Mouse (Mus musculus) spleen, adult 12 weeks (tissue): ENCODE measurements around the gene Myo18b.

Source experiments
- DNase-seq: peaks from one replicate; pipeline ENCODE4 v3.0.0; 2022; ENCODE audit warnings: low spot score

Myo18b gene

DNA sequence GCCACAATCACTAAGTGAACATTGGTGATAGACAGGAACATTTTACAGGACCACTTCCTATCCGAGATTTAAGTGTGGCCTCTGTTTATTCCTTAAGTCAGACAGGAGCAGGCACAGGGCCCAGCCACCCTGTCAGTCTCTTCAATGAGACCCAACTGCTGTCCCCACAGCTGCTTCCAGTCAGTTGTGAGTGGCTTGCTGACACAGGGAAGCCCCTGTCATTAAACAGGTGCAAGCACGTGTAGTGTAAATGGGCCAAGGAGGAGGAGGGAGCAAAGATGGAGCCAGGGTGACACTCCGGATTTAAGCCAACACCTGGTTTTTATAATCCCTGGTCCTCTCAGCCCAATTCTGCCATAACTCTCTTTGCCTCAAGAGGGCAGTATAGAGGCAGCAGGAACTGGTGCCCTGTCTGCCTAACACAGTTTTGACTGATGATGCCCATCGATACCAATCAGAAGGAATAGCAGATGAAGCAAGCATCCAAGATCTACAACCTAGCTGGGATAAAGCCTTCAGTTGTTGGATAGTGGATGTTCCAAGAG, 19.2 kb downstream of the Myo18b start:
- DNase-seq: no peak

GRCm38 (mm10) chr5:112872999-112873398, 23.2 kb downstream of the Myo18b start:
- DNase-seq: no peak

DNA sequence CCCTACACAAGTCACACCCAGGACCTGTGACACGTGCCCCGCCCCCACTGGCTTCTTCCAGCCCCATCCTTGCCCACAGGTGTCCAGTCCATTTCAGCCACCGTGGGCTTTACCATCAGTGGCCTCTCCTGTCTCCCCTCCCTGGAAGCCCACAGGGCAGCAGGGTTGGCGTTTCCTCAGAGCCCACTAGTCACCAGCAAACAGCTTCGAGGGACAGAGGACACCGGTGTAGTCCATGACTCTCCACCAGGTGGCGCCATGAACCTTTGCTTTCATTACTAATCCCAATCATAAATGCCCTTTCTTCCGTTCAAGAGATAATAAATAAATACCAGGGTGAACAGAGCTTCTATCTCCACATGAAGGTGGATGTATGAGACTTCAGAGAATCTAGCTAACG, 25.4 kb downstream of the Myo18b start:
- peak; percentile 14 for DNase-seq

GRCm38 (mm10) chr5:112868620-112869019, 27.5 kb downstream of the Myo18b start:
- no peak for DNase-seq

- DNase-seq: no peak
Observed at GRCm38 (mm10) chr5:112864719-112865367, 31.3 kb downstream of the Myo18b start.

DNA sequence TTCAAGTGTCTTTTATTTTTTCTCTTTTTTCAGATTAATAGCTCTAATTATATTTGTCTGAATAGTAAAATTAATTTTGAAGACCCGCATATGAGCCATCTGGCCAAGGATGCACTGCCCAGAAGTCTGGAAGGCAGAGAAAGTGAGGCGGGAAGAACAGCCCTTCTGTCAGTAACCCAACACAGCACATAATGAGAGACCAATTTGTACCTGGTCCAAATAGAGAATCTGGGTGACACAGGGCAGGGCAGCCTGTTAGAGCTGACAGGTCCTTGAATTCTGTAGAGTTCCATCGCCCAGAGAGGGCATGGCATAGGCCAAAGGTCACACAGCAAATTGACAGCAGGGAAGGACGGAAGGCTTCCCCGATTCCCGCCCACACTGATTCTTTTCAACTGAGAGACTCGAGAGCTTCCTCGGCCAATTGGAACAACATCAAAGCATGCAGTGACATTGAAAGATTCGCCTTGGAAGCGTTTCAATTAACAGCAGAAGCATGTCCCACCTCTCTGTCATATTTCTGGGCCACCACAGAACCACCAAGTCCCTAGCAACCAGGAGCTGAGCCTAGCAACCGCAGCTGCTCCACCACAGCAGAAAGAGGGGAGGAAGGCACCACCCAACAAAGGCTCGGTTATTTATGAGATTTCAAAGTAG, 36.7 kb downstream of the Myo18b start:
- DNase-seq: no peak

DNA sequence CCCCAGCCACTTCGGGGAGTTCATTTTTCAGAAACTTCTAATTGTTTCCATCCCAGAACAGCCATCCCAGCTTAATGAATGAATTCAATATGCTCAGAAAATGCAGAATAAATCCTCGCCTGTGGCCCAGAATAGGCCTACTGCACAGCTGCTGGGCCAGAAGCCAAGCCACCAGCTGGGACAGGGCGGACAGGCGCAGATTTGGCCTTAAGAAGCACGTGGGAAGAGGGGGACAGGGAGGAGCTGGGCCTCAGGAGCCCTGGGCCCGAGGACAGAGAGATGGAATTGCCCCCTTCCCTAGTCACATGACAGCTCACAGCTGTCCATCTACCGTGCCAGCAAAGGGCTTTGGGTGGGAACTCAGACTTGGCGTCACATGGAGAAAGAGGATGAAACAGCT, 43.0 kb downstream of the Myo18b start:
- DNase-seq: no peak

- DNase-seq: no peak
Observed at GRCm38 (mm10) chr5:112851389-112851788, 44.8 kb downstream of the Myo18b start.

DNA sequence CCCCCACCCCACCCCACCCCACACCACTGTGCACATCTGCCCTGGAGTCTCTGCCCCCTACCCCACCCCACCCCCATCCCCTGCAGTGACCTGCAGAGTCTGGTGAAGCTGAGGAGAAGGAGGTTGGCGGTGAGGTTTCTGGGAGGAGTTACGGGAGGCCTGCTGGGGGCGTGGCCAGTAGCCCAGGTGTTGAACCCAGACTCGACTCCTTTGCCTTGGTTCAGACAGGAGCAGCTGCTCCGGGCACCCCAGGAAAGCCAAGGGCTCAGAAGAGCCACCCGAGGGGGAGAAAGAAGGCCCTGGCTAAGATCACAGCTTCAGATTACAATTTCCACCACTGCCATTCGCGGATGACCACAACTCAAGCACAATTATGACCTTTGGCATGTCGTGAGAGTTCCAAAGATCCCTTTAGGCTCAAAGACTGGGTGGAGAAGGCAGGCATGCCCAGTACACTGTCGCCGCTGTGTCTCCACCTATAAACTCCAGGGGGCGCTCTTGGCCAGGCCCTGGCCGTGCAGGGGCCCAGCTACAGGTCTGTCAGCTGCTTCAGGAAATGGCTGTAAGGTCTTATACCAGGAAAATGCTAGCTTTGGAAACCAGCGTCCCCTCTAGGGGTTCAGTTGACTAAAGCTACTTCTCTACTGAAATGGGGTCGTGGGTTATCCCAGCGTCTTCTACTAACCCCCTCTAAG, 47.4 kb downstream of the Myo18b start:
- DNase-seq: no peak

DNA sequence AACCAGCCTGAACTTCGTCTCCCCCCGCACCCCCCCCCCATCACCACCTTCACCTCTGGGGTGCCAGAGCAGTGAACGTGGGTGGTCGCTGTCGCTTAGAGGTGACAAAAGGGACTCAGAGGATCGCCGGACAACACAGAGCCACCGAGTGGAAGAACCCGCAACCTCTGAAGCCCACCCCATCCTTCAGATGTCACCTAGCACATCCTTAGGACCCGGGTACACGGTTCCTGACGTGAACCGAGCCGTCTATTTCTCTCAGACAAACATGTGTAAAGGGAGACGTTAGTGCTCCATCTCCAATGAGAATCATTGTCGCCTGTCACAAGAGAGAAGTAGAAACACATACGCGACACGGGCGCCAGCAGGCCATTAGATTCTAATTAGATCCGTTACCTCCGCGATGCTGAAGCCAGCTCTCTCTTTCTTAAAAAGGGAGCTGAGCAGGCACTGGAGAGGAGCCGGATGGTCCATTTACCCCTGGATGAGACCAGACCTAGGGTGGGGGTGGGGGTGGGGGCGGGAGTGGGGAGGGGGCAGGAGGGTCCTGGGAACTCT, 48.1 kb downstream of the Myo18b start:
- no peak for DNase-seq

GRCm38 (mm10) chr5:112846146-112846545, 50.0 kb downstream of the Myo18b start:
- no peak for DNase-seq

DNA sequence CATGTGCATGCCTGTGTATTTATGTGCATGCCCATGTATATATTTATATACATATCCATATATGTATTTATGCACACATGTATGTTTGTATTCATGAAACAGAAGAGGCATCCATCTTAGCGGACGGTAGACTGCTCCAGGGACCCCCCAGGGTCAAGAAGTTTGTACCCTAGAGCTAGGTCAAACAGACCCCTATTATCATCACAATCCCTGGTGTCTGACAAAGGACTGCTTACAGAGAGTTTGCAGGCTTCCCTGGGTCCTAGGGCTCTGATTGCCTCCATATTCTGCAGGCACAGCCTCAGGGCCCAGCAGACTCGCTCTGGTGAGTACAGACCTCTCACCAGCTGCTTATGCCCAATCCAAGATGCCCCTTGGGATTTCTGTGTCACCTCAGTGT, 51.7 kb downstream of the Myo18b start:
- no peak for DNase-seq

DNA sequence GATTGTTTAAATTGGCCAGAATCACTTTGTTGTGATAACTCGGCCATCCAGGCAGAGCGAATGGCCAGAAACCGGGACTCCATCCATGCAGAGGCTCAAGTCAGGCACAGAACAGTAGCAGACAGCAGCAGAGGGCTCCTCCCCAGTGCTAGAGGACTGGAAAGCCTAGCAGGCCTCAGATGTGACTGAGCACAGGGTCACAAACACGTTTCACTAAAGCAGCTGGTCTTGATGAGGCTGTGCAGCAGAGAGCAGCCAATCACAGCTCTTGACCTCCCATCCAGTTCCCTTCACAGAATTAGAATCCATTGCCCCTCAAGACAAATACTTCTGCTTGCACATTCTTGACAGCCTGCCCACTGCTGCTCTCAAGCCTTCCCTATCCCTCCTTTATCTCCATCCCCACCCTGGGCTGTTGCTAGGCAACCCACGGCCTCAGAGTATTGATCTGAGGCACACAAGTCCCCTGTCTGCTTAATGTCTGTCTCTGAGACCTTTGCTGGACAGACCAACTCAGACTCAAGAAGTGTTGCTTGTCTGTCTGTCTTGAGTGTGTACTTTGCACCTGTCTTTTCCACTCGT, 52.4 kb downstream of the Myo18b start:
- DNase-seq: no peak

- no peak for DNase-seq
Observed at GRCm38 (mm10) chr5:112842696-112843095, 53.5 kb downstream of the Myo18b start.

DNA sequence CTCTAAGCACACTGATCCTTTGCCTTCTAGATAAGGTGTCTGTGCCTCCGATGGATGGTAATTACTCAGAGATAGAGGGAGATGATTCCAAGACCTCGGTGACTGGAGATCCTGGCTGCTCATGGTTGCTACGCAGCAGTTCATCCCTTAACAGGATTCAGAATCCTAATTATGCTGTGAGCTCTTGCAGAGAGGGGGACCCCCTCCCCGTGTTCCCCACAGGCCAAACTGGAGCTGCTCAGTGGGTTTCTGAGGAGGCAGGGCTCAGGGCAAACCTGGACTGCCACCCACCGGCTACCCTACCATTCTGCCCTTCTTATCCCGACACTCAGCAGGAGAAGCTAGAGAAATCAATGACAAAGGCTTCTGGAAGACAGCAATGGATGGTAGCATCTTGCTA, 54.3 kb downstream of the Myo18b start:
- no peak for DNase-seq

DNA sequence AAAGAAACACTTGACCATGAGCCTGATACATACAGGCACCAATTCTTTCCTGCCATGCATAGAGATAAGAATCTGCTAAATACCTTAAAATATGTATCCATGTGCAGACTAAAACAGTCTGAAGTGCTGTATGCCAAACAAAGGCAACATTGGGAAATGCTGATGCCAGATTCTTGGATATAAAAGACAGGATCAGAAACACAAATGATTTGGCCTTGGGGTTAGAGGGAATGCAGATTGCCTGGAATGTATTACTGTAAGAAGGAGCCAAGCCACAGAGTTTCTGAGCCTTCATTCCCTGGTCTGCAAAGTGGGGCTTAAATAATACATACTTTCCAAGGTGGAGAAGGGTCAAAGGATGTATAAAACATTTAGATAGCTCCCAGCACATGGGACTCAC, 61.3 kb downstream of the Myo18b start:
- no peak for DNase-seq

- DNase-seq: no peak
Observed at GRCm38 (mm10) chr5:112833866-112834265, 62.3 kb downstream of the Myo18b start.

GRCm38 (mm10) chr5:112825091-112825794, 70.9 kb downstream of the Myo18b start:
- no peak for DNase-seq

DNA sequence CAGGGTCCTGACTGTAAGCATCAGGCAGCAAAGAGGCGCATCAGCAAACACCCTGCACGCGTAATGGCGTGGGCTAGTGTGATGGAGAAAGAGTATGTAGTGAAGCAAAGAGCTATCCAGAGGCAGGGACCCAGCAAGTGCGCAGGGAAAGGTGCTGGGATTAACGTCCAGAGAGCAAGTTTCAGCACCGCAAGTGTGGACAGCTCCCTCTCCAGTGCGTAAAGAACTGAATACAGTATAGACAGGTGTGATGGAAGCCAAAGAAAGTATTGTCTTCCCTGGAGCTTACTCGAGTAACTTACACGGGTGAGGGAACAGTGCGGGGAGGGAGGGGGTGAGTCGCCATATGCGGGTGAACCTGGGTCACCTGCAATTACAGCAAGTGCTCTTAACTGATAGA, 71.8 kb downstream of the Myo18b start:
- DNase-seq: no peak

DNA sequence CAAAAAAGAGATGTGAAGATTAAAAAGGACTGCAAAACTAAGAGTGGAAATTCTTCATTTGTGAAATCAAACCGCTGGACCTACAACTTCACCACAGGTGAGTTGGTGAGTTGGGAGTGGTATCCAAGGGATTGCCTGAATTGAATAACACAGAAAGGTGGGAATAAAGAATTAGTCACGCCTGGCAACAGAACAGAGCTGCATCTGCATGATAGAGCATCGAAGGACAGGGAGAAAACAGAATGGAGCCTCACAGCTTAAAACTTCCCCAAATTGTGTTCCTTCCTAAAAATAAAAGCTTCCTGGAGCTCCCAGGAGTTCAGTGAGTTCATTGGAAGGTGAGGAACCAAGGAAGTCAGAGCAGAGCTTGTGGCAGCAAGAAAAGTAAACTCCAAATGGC, 73.7 kb downstream of the Myo18b start:
- no peak for DNase-seq

DNA sequence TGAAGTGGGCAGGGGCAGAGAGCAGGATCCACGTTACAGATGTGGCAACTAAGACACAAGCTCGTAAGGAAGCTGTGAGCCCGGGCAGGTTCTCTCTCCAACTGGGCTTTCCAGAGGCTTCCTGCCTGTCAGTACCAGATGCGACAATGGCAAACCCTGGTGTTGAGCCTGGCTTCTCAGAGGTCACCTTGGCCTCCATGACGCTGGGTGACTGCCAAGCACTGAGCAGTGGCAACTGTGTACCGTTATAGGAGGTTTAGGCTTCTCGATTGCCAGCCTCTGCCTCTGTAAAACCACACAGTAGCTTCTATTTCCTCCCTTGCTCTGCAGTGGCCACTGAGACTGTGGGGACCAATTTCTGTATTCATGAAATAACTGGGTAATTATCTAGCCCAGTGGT, 81.1 kb downstream of the Myo18b start:
- no peak for DNase-seq

DNA sequence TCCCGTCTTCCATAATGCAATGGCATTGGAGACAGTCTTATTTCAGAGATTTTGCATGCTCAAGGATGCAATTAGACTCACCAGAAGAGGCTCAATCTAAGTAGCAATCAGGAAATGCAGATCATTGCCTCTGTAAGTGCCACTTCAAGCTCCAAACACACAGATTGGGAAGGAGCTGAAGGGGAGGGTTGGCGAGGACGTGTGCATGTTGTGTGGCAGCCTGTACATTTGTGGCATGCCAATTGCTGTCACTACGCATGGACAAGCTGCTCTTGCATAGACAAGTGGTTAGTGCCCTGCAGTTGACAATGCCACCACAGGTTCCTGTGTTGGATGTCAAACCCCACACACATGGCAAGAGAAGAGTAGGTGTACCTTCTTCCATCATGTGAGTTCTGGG, 88.5 kb downstream of the Myo18b start:
- no peak for DNase-seq
